Mouse (Mus musculus) lung, postnatal 0 days (tissue): ENCODE measurements around the gene Raly.

ENCODE experiments used
- CTCF ChIP-seq: IDR thresholded peaks from 2 replicates; pipeline ENCODE4 v1.5.1; 2016; ENCODE audit warnings: antibody characterized with exemption, mild to moderate bottlenecking
- EP300 ChIP-seq: IDR thresholded peaks from 2 replicates; pipeline ENCODE4 v1.6.1; 2016; ENCODE audit warnings: antibody characterized with exemption, mild to moderate bottlenecking, control low read depth

- TF ChIP-seq EP300 (no peak), CTCF (no peak)
Observed at GRCm38 (mm10) chr2:154743915-154744314, 47.0 kb upstream of the Raly start.
